In genomic region chr13:46516183-46516582, GRCm38 (mm10) we compare ENCODE assay signal across 14 mouse cellular contexts. TPM values are rescaled to one million over a fixed set of nuclear protein-coding genes. Genes with fewer than 3 reads are reported as not detected.
DNase-seq lines count a peak whose midpoint lies in the region; ATAC-seq and TF ChIP-seq lines count a peak whose summit lies in the region.
"Had no signal": no experiment of that assay in that cellular context is flagged by ENCODE, and none has a peak within 500 bp of the region (broad histone marks: within the 10 kb centered on the region; RNA-seq: fewer than 3 reads in every experiment).

No protein-coding gene starts in this region.

- H3K9ac ChIP-seq in heart, embryonic 11.5 days (ENCODE audit: low read depth, low read length) = no peak overlapping the region
- no peak overlapping the region for H3K9ac ChIP-seq in lung, embryonic 14.5 days
- H3K9ac ChIP-seq: midbrain, embryonic 12.5 days had no signal

- H3K9me3 ChIP-seq in heart, embryonic 11.5 days (replicated peaks; ENCODE audit: control insufficient read depth, low read length) = peaks cover 2% of the 10 kb centered on the region; the same call in 1 of the 2 replicates
- 0 out of 2 replicates have a peak, but pooled peaks cover 5% of the 10 kb centered on the region for H3K9me3 ChIP-seq in lung, embryonic 14.5 days (ENCODE audit: low read depth, low read length)
- H3K9me3 ChIP-seq: midbrain, embryonic 12.5 days had no signal

- H3K27me3 ChIP-seq in heart, embryonic 11.5 days (ENCODE audit: control insufficient read depth, insufficient read depth, low read length) = no peaks in the 10 kb centered on the region
- no peaks in the 10 kb centered on the region for H3K27me3 ChIP-seq in lung, embryonic 14.5 days (ENCODE audit: insufficient read depth, low read length)
- H3K27me3 ChIP-seq: midbrain, embryonic 12.5 days had no signal

- WGBS in heart, embryonic 11.5 days (ENCODE audit: insufficient replicate concordance) = 14% methylated on average over 7 of the region's 7 CpGs
- WGBS in lung, embryonic 14.5 days = 51% methylated on average over 7 of the region's 7 CpGs

- no peak overlapping the region for H3K4me3 ChIP-seq in heart, embryonic 11.5 days (ENCODE audit: low read depth, low read length)
- no peak overlapping the region for H3K4me3 ChIP-seq in lung, embryonic 14.5 days (ENCODE audit: low read depth, low read length)
- H3K4me3 ChIP-seq: left cerebral cortex, adult 2 months; midbrain, embryonic 12.5 days had no signal

- peak; percentile 77 for ATAC-seq in heart, embryonic 11.5 days (replicated peaks; ENCODE audit: insufficient number of reproducible peaks, low FRiP score, low TSS enrichment)
- peak; percentile 60; the same call in 1 of the 2 replicates for ATAC-seq in lung, embryonic 14.5 days (ENCODE audit: insufficient read depth)

- H3K4me1 ChIP-seq in heart, embryonic 11.5 days (ENCODE audit: control insufficient read depth, insufficient read depth, low read length) = peaks cover 19% of the 10 kb centered on the region
- no peaks in the 10 kb centered on the region for H3K4me1 ChIP-seq in lung, embryonic 14.5 days (ENCODE audit: insufficient read depth)

- H3K27ac ChIP-seq in heart, embryonic 11.5 days (ENCODE audit: low read depth, low read length) = peak overlapping the region; percentile 81
- no peak overlapping the region for H3K27ac ChIP-seq in lung, embryonic 14.5 days (ENCODE audit: low read depth)
- H3K27ac ChIP-seq: midbrain, embryonic 12.5 days had no signal

- DNase-seq in ES-CJ7 (ENCODE audit: low read depth, low spot score) = peak; percentile 59
- DNase-seq in NIH3T3 (ENCODE audit: low read depth) = peak; percentile 3
- DNase-seq in lung, embryonic 14.5 days = peak; percentile 57
- no peak for DNase-seq in thymus, postnatal 0 days (ENCODE audit: low spot score)
- no peak for DNase-seq in layer of hippocampus, adult 18-20 months (ENCODE audit: low spot score in 2 of 2)
- DNase-seq in cerebellum, adult 18-20 months = no peak
- no peak for DNase-seq in neural tube, embryonic 10.5 days (ENCODE audit: extremely low spot score, low spot score)
- DNase-seq: cerebellum, adult 9-10 months; gastrocnemius, postnatal 36 days; kidney, postnatal 25 days had no signal

- no peak for TF ChIP-seq CTCF in lung, embryonic 14.5 days (IDR thresholded peaks at IDR 0.05; ENCODE audit: low read depth)

- peak overlapping the region; percentile 35 for H3K4me2 ChIP-seq in heart, embryonic 11.5 days
- H3K4me2 ChIP-seq in lung, embryonic 14.5 days = no peak overlapping the region
- H3K4me2 ChIP-seq: midbrain, embryonic 12.5 days had no signal

- no peaks in the 10 kb centered on the region for H3K36me3 ChIP-seq in heart, embryonic 11.5 days (ENCODE audit: control insufficient read depth, insufficient read depth, low read length)
- no peaks in the 10 kb centered on the region for H3K36me3 ChIP-seq in lung, embryonic 14.5 days (ENCODE audit: insufficient read depth)
- H3K36me3 ChIP-seq: midbrain, embryonic 12.5 days had no signal

RNA-seq across cellular contexts. Expression of gene Cap2, which starts 14.5 kb away (rescaled TPM):
- polyA plus RNA-seq in heart, embryonic 11.5 days (2014; fragmentation: Nextera tagmentation; extraction: Ambion mirVana) = 122 and 141 TPM in 2 replicates
- 4.3 and 9.6 TPM in 2 replicates for polyA plus RNA-seq in lung, embryonic 14.5 days (2014; fragmentation: Nextera tagmentation; extraction: Ambion mirVana)
- 2.5 and 2.9 TPM in 2 replicates for polyA plus RNA-seq in thymus, postnatal 0 days (2015; fragmentation: Nextera tagmentation; extraction: Ambion mirVana)
- total RNA-seq in layer of hippocampus, adult 18-20 months (2021) = 100 to 1,000 TPM; 222 to 231 TPM
- polyA plus RNA-seq: liver, adult 2 months had no signal

Comparison
In these comparisons a context has a peak if more than half of its experiments do, and no peak if none do; other contexts are left out.
1. DNase-seq: peak in ES-CJ7 (single experiment), NIH3T3 (single experiment) and lung, embryonic 14.5 days (single experiment); none in thymus, postnatal 0 days (single experiment), layer of hippocampus, adult 18-20 months (0 of 2), cerebellum, adult 18-20 months (0 of 2) and neural tube, embryonic 10.5 days (single experiment).
2. RNA of gene Cap2, which starts 14.5 kb away (polyA plus RNA-seq): 122 to 141 TPM in heart, embryonic 11.5 days; 4.3 to 9.6 TPM in lung, embryonic 14.5 days and 2.5 to 2.9 TPM in thymus, postnatal 0 days; every median in the first group is over 10 times any median in the second.